In genomic region chrX:16894377-16895175, GRCm38 (mm10) we compare ENCODE assay signal across 10 mouse cellular contexts. TPM values are rescaled to one million over a fixed set of nuclear protein-coding genes. Genes with fewer than 3 reads are reported as not detected.
DNase-seq lines count a peak whose midpoint lies in the region; ATAC-seq lines count a peak whose summit lies in the region.
"Had no signal": no experiment of that assay in that cellular context is flagged by ENCODE, and none has a peak within 500 bp of the region (broad histone marks: within the 10 kb centered on the region; RNA-seq: fewer than 3 reads in every experiment).

No protein-coding gene starts in this region.

- intact Hi-C loops in left cerebral cortex, postnatal 10 days (cut with DNase I) = loop anchor here (5.0 to 10.0 kb wide), 3 partner anchors 323 to 1360 kb away; partner anchors contain the start of gene Kdm6a
- intact Hi-C loops in left cerebral cortex, postnatal 4 days (cut with DNase I) = loop anchor here (5.0 to 10.0 kb wide), 2 partner anchors 318 to 1360 kb away; no protein-coding TSS in a partner anchor

- H3K4me1 ChIP-seq in forebrain, embryonic 10.5 days = 0 out of 2 replicates have a peak, but pooled peaks cover 5% of the 10 kb centered on the region
- H3K4me1 ChIP-seq in intestine, embryonic 15.5 days (replicated peaks) = no peaks in the 10 kb centered on the region
- H3K4me1 ChIP-seq: embryonic facial prominence, embryonic 15.5 days had no signal

- H3K27ac ChIP-seq in forebrain, embryonic 10.5 days = no peak overlapping the region
- H3K27ac ChIP-seq in intestine, embryonic 15.5 days = no peak overlapping the region
- H3K27ac ChIP-seq: embryonic facial prominence, embryonic 15.5 days had no signal

- no peaks in the 10 kb centered on the region for H3K9me3 ChIP-seq in forebrain, embryonic 10.5 days
- H3K9me3 ChIP-seq in intestine, embryonic 15.5 days = no peaks in the 10 kb centered on the region
- H3K9me3 ChIP-seq: embryonic facial prominence, embryonic 15.5 days had no signal

- DNase-seq in left cerebral cortex, postnatal 10 days (ENCODE audit: extremely low spot score in 1 of 2, low spot score in 2 of 2) = peak; percentile 14 to 32
- DNase-seq in left cerebral cortex, postnatal 4 days = no peak
- DNase-seq in adrenal gland, postnatal 14 days = peak; percentile 37
- DNase-seq in forebrain, embryonic 10.5 days (ENCODE audit: extremely low spot score, low spot score) = peak; percentile 29
- DNase-seq in lung, postnatal 36 days = peak; percentile 54
- DNase-seq in ovary, postnatal 14 days (ENCODE audit: low spot score) = no peak
- no peak for DNase-seq in thymus, postnatal 14 days

- no peaks in the 10 kb centered on the region for H3K36me3 ChIP-seq in forebrain, embryonic 10.5 days (replicated peaks)
- no peaks in the 10 kb centered on the region for H3K36me3 ChIP-seq in intestine, embryonic 15.5 days
- H3K36me3 ChIP-seq: embryonic facial prominence, embryonic 15.5 days had no signal

- H3K4me3 ChIP-seq in forebrain, embryonic 10.5 days = no peak overlapping the region
- H3K4me3 ChIP-seq in intestine, embryonic 15.5 days (replicated peaks) = no peak overlapping the region
- H3K4me3 ChIP-seq: embryonic facial prominence, embryonic 15.5 days; myocyte had no signal

- no peak overlapping the region for H3K4me2 ChIP-seq in intestine, embryonic 15.5 days (replicated peaks)
- H3K4me2 ChIP-seq: embryonic facial prominence, embryonic 15.5 days had no signal

- no peaks in the 10 kb centered on the region for H3K27me3 ChIP-seq in forebrain, embryonic 10.5 days (ENCODE audit: poor library complexity, severe bottlenecking)
- no peaks in the 10 kb centered on the region for H3K27me3 ChIP-seq in intestine, embryonic 15.5 days (replicated peaks)
- H3K27me3 ChIP-seq: embryonic facial prominence, embryonic 15.5 days had no signal

- no peak overlapping the region for H3K9ac ChIP-seq in intestine, embryonic 15.5 days
- H3K9ac ChIP-seq: embryonic facial prominence, embryonic 15.5 days had no signal

- 37% methylated on average over 5 of the region's 5 CpGs for WGBS in forebrain, embryonic 10.5 days
- WGBS in intestine, embryonic 15.5 days = 33% methylated on average over 5 of the region's 5 CpGs

- peak; percentile 71 for ATAC-seq in intestine, embryonic 15.5 days

RNA-seq across cellular contexts. Expression of gene Ndp, which starts 17.0 kb away (rescaled TPM):
- total RNA-seq in left cerebral cortex, postnatal 10 days (2021) = 1 to 10 TPM; 6.1 to 6.5 TPM
- 1 to 10 TPM; 6.6 to 9.1 TPM for total RNA-seq in left cerebral cortex, postnatal 4 days (2021)
- total RNA-seq in adrenal gland, postnatal 14 days (2021) = not detected in 2 replicates
- 1.9 and 2.6 TPM in 2 replicates for polyA plus RNA-seq in forebrain, embryonic 10.5 days (2016; fragmentation: Nextera tagmentation; extraction: Ambion mirVana)
- 0.16 and 0.30 TPM in 2 replicates for polyA plus RNA-seq in intestine, embryonic 15.5 days (2015; fragmentation: Nextera tagmentation; extraction: Ambion mirVana)
- polyA plus RNA-seq: myocyte had no signal

Comparison
In these comparisons a context has a peak if more than half of its experiments do, and no peak if none do; other contexts are left out.
1. DNase-seq: peak in left cerebral cortex, postnatal 10 days (2 of 2), adrenal gland, postnatal 14 days (single experiment), forebrain, embryonic 10.5 days (single experiment) and lung, postnatal 36 days (single experiment); none in left cerebral cortex, postnatal 4 days (single experiment), ovary, postnatal 14 days (single experiment) and thymus, postnatal 14 days (single experiment).